Mouse (Mus musculus) embryo, embryonic 11 days (tissue): ENCODE data around the gene Prl7b1.

Experiments used
- DNase-seq: peaks from one replicate; pipeline ENCODE4 v3.0.0-alpha.2; 2015

Gene Prl7b1

GRCm38 (mm10) chr13:27610482-27610881 is at the start of gene Prl7b1:
Gene Prl7b1, minus strand, starts transcription at chr13:27610582.
- DNase-seq, result no peak

GRCm38 (mm10) chr13:27642393-27642792 is 32.0 kb upstream of the Prl7b1 start, which contains the start of gene Prl7a1:
Gene Prl7a1, minus strand, starts transcription at chr13:27642493.
- no peak for DNase-seq

- DNase-seq, result no peak
Measured at GRCm38 (mm10) chr13:27582071-27582470, 28.3 kb downstream of the Prl7b1 start, which contains the start of gene Prl8a1. Gene Prl8a1, minus strand, starts transcription at chr13:27582171.

DNA sequence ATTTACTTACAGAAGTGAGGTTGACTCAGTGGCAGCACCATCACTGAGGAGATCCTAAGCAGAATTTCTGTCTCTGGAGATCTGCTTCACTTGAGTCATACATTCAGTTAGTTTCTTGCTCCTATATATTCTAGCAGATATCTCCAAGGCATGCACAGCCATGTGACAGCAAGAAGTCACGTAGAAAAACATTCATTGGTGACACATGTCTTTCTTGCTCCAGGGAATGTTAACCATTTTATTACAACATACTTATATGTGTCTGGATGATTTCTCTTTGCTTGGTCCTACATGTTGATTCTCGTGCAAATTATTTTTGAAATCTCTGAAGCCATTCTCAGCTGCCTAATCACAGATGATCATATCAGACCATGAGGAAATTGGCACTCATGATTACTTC is 45.9 kb downstream of the Prl7b1 start, which contains the start of gene Prl8a9:
TSS of gene Prl8a9 (minus strand) at position 101 of the 400 bp plus-strand sequence.
- DNase-seq, result no peak

GRCm38 (mm10) chr13:27553336-27553735 is 57.0 kb downstream of the Prl7b1 start:
- no peak for DNase-seq
